Mouse (Mus musculus): ENCODE measurements around the gene Zc3h6. TPM values are rescaled to one million over a fixed set of nuclear protein-coding genes. Genes with fewer than 3 reads are reported as not detected.

Zc3h6 gene
- polyA plus RNA-seq, 1 experiment from 2014 or later: 2.8 TPM

DNA sequence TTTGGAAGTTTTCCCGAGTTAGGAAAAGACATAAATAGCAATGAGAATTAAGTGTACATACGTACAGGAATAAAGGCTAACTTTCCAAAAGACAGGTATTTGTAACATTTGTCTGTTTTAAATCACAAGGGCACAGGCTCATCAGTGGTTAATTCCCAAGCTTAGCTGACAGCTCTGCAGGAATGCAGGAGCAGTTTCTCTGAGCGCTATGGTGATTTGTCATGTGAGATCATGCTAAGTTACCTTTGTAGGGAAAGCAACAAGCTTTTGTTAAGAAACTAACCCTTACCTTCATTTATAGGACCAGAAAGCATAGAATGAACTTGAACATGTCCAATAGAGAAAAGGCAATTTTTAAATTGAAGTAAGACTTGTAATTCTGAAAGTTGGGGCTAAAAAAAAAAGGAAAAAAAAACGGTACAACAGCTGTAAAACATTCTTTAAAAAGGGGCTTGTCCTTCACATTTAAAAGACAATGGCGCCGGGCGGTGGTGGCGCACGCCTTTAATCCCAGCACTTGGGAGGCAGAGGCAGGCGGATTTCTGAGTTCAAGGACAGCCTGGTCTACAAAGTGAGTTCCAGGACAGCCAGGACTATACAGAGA, 94.4 kb downstream of the Zc3h6 start:
- Histone ChIP-seq H3K4me2 (no peak overlapping the region), H3K4me3 (replicated peaks) (no peak overlapping the region), H3K4me1 (replicated peaks) (peaks cover 10% of the 10 kb centered on the region; the same call in 1 of the 2 replicates), H3K9ac (replicated peaks) (no peak overlapping the region), H3K27me3 (no peaks in the 10 kb centered on the region), H3K9me3 (0 out of 2 replicates have a peak, but pooled peaks cover 12% of the 10 kb centered on the region), H3K27ac (no peak overlapping the region), H3K36me3 (no peaks in the 10 kb centered on the region)
- WGBS: 76% methylated on average over 10 of the region's 10 CpGs
- no peak for ATAC-seq (ENCODE audit: insufficient number of reproducible peaks, insufficient read depth, low FRiP score, low TSS enrichment, low read depth)

DNA sequence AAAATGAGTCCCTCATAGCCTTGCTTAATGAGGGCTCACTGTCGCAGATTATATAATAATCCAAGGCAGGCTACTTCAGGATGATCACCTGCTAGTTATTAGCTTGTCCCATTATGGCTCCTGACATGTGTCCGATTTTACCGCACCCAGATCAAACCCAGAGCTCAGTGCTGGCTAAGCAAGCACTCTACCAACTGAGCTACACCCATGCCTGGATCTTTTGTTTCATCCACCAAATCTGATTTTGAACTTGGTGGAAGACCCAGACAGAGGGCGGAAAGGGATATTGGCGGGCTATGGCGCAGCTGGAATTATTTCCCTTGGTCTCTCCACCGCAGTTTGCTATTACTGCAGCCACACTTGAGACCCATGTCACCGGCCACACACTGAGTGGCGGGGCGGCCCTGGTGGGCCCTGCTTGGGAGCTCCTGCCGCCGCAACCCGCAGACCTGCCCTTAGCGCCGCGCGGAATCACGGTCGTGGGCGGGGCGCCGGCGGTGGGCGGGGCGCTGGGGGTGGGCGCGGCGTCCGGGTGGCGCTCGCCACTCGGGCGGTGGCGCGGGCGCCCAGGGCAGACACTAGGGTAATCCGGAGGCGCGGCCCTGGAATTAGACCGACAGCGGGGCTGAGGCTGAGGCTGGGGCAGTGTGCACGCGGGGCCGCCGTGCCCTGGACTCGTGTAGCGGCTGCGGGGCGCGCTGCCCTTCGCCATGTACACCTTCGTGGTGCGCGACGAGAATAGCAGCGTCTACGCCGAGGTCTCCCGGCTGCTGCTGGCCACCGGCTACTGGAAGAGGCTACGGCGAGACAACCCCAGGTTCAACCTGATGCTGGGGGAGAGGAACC, 98.5 kb downstream of the Zc3h6 start, which contains the start of gene Ttl:
Gene Ttl, plus strand, starts transcription at position 506 of the 846 bp plus-strand sequence.
- WGBS: 1% methylated on average over 62 of the region's 62 CpGs
- peaks cover 22% of the 10 kb centered on the region for H3K4me1 ChIP-seq (replicated peaks)
- peak within 1 kb of the TSS; percentile 80 for H3K27ac ChIP-seq
- peak within 1 kb of the TSS; percentile 73 for H3K4me2 ChIP-seq
- peaks cover 13% of the 10 kb centered on the region; the same call in 1 of the 2 replicates for H3K36me3 ChIP-seq
- ATAC-seq (ENCODE audit: insufficient number of reproducible peaks, insufficient read depth, low FRiP score, low TSS enrichment, low read depth): peak; percentile 94
- no peaks in the 10 kb centered on the region for H3K27me3 ChIP-seq
- no peaks in the 10 kb centered on the region for H3K9me3 ChIP-seq
- peak within 1 kb of the TSS; percentile 84 for H3K4me3 ChIP-seq (replicated peaks)
- peak within 1 kb of the TSS; percentile 81 for H3K9ac ChIP-seq (replicated peaks)

DNA sequence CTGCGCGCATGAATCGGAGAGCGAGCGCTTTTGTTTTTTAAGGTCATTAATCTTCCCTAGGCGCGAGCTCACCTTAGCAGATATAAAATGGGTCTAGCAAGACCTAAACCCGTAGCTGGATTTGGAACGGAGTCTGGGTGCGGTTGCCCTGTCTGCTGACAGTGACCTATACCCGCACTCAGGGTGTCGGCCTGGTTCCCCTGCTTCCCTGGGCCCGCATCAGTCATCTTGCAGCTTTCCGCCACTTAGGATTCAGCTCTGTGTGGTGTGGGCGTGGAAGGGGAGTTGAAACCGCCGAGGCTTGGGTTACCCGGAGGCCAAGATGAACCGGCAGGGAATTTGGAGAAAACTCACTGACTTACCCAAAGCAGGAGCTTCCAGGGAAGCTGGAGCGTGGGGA, 99.1 kb downstream of the Zc3h6 start:
- peak; percentile 74; the same call in 1 of the 2 replicates for ATAC-seq (ENCODE audit: insufficient number of reproducible peaks, insufficient read depth, low FRiP score, low TSS enrichment, low read depth)
- Histone ChIP-seq H3K4me2 (peak overlapping the region; percentile 73), H3K27ac (peak overlapping the region; percentile 80), H3K4me1 (replicated peaks) (peaks cover 22% of the 10 kb centered on the region), H3K9me3 (no peaks in the 10 kb centered on the region), H3K9ac (replicated peaks) (peak overlapping the region; percentile 81), H3K27me3 (no peaks in the 10 kb centered on the region), H3K4me3 (replicated peaks) (peak overlapping the region; percentile 84), H3K36me3 (peaks cover 13% of the 10 kb centered on the region; the same call in 1 of the 2 replicates)
- WGBS: under 1% methylated on average over 20 of the region's 20 CpGs

Small RNAs within 50 kb of the gene (microRNA-seq; reads per million reads assigned to microRNA genes)
- not detected for gene Gm22859

Other genes with a start within 250 kb of the Zc3h6 start
- gene Tmem87b, start 149.3 kb upstream of the Zc3h6 start, polyA plus RNA-seq (2016; fragmentation: Nextera tagmentation; extraction: Ambion mirVana): 30.9 and 32.9 TPM in 2 replicates
- gene Fbln7, start 104.4 kb upstream of the Zc3h6 start, polyA plus RNA-seq (2016; fragmentation: Nextera tagmentation; extraction: Ambion mirVana): 2.3 and 3.0 TPM in 2 replicates
- 9.2 and 9.4 TPM in 2 replicates for gene Zc3h8, start 23.3 kb upstream of the Zc3h6 start, polyA plus RNA-seq (2016; fragmentation: Nextera tagmentation; extraction: Ambion mirVana)
- gene Gm10762, start 323 bp downstream of the Zc3h6 start, polyA plus RNA-seq (2016; fragmentation: Nextera tagmentation; extraction: Ambion mirVana): 31.4 and 34.8 TPM in 2 replicates
- gene Vinac1, start 80.8 kb downstream of the Zc3h6 start, polyA plus RNA-seq (2016; fragmentation: Nextera tagmentation; extraction: Ambion mirVana): 0.06 and 0.17 TPM in 2 replicates
- 18.2 and 20.0 TPM in 2 replicates for gene Ttl, start 98.5 kb downstream of the Zc3h6 start, polyA plus RNA-seq (2016; fragmentation: Nextera tagmentation; extraction: Ambion mirVana)
- 33.0 and 36.3 TPM in 2 replicates for gene Polr1b, start 133.6 kb downstream of the Zc3h6 start, polyA plus RNA-seq (2016; fragmentation: Nextera tagmentation; extraction: Ambion mirVana)
- gene Chchd5, start 162.3 kb downstream of the Zc3h6 start, polyA plus RNA-seq (2016; fragmentation: Nextera tagmentation; extraction: Ambion mirVana): 29.4 and 29.8 TPM in 2 replicates
- 43.9 and 46.9 TPM in 2 replicates for gene Slc20a1, start 231.4 kb downstream of the Zc3h6 start, polyA plus RNA-seq (2016; fragmentation: Nextera tagmentation; extraction: Ambion mirVana)